Mouse (Mus musculus): Measurements from ENCODE around the gene Adarb2.

- no peak for TF ChIP-seq POLR2A (IDR thresholded peaks at IDR 0.05; ENCODE audit: borderline replicate concordance, insufficient read depth, low read length)
- TF ChIP-seq CTCF (IDR thresholded peaks at IDR 0.05; ENCODE audit: borderline replicate concordance, insufficient read depth, low read depth, low read length): no peak
Measured at GRCm38 (mm10) chr13:8191977-8192376, 10.7 kb upstream of the Adarb2 start.
